Mouse (Mus musculus) spleen, postnatal 4 days (tissue): ENCODE data around the gene Hdac4.

Experiments
- DNase-seq, 2 experiments: peaks; one replicate each; pipeline ENCODE4 v3.0.0; 2022; ENCODE audit warnings: low spot score in 2 of 2

Hdac4 gene

GRCm38 (mm10) chr1:92130470-92131100 is 64.9 kb downstream of the Hdac4 start:
- DNase-seq: no peak

GRCm38 (mm10) chr1:92129751-92130150 is 65.7 kb downstream of the Hdac4 start:
- DNase-seq: no peak

GRCm38 (mm10) chr1:92127785-92128184 is 67.7 kb downstream of the Hdac4 start:
- no peak for DNase-seq

- DNase-seq: no peak
Observed at GRCm38 (mm10) chr1:92127366-92127765, 68.1 kb downstream of the Hdac4 start.

GRCm38 (mm10) chr1:92124497-92125201 is 70.8 kb downstream of the Hdac4 start:
- no peak for DNase-seq

GRCm38 (mm10) chr1:92119303-92119702 is 76.2 kb downstream of the Hdac4 start:
- DNase-seq: no peak

GRCm38 (mm10) chr1:92117597-92117996 is 77.9 kb downstream of the Hdac4 start:
- DNase-seq: no peak

- no peak for DNase-seq
Observed at GRCm38 (mm10) chr1:92116169-92116568, 79.3 kb downstream of the Hdac4 start.

GRCm38 (mm10) chr1:92114091-92114490 is 81.4 kb downstream of the Hdac4 start:
- DNase-seq: no peak

- DNase-seq: no peak
Observed at GRCm38 (mm10) chr1:92113243-92114009, 82.1 kb downstream of the Hdac4 start.

- DNase-seq: no peak
Observed at GRCm38 (mm10) chr1:92112591-92112990, 82.9 kb downstream of the Hdac4 start.

- DNase-seq: no peak
Observed at GRCm38 (mm10) chr1:92111551-92111950, 83.9 kb downstream of the Hdac4 start.

GRCm38 (mm10) chr1:92111026-92111425 is 84.5 kb downstream of the Hdac4 start:
- no peak for DNase-seq

- DNase-seq: no peak
Observed at GRCm38 (mm10) chr1:92109221-92109620, 86.3 kb downstream of the Hdac4 start.

- no peak for DNase-seq
Observed at GRCm38 (mm10) chr1:92108556-92108955, 86.9 kb downstream of the Hdac4 start.

GRCm38 (mm10) chr1:92107996-92108395 is 87.5 kb downstream of the Hdac4 start:
- no peak for DNase-seq

- no peak for DNase-seq
Observed at GRCm38 (mm10) chr1:92107521-92107920, 88.0 kb downstream of the Hdac4 start.

- DNase-seq: no peak
Observed at GRCm38 (mm10) chr1:92106486-92107160, 88.9 kb downstream of the Hdac4 start.

GRCm38 (mm10) chr1:92104718-92105117 is 90.8 kb downstream of the Hdac4 start:
- no peak for DNase-seq

- DNase-seq: no peak
Observed at GRCm38 (mm10) chr1:92103971-92104370, 91.5 kb downstream of the Hdac4 start.

- DNase-seq: no peak
Observed at GRCm38 (mm10) chr1:92103377-92103776, 92.1 kb downstream of the Hdac4 start.

GRCm38 (mm10) chr1:92102825-92103224 is 92.7 kb downstream of the Hdac4 start:
- DNase-seq: no peak
